Mouse (Mus musculus) lung, postnatal 0 days (tissue): Measurements from ENCODE around the gene Smap1.

ENCODE experiments used
- CTCF ChIP-seq: IDR thresholded peaks from 2 replicates; pipeline ENCODE4 v1.5.1; 2016; ENCODE audit warnings: antibody characterized with exemption, mild to moderate bottlenecking
- EP300 ChIP-seq: IDR thresholded peaks from 2 replicates; pipeline ENCODE4 v1.6.1; 2016; ENCODE audit warnings: antibody characterized with exemption, mild to moderate bottlenecking, control low read depth

GRCm38 (mm10) chr1:23884914-23885313 is 37.2 kb downstream of the Smap1 start:
- TF ChIP-seq EP300 (no peak), CTCF (no peak)
